Mouse (Mus musculus): Measurements from ENCODE around the gene Alpk3. TPM values are rescaled to one million over a fixed set of nuclear protein-coding genes. Genes with fewer than 3 reads are reported as not detected.

Alpk3 gene
- polyA plus RNA-seq, 1 experiment from 2014 or later = 0.11 TPM

DNA sequence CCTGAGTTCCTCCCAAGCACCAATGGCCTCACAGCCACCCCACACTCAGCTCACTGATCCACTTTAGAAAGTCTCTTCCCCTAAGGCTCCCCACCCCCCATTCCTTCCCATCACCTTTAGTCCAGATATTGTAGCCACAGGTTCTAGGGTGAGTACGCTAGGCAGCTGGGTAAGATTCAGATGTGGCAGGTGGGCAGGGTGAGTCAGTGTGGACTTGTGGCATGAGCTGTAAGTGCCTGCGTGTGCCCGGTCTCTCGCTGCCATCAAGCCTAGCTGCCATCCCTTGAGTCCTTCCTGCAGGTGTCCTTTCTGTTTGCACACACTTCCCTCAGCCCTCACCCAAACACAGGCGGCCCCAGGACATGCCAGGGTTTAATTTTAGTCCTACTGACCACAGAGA lies 42.9 kb downstream of the Alpk3 start:
- H3K4me1 ChIP-seq (replicated peaks; ENCODE audit: control insufficient read depth, insufficient read depth) = no peaks in the 10 kb centered on the region
- no peak overlapping the region for H3K27ac ChIP-seq (replicated peaks)
- no peak overlapping the region for H3K4me2 ChIP-seq (replicated peaks; ENCODE audit: low read depth)
- no peaks in the 10 kb centered on the region for H3K27me3 ChIP-seq (ENCODE audit: control insufficient read depth, insufficient read depth, low read length)
- H3K9me3 ChIP-seq (ENCODE audit: control insufficient read depth, low read length) = no peaks in the 10 kb centered on the region
- 73% methylated on average over 5 of the region's 5 CpGs for WGBS
- DNase-seq (ENCODE audit: low spot score) (no peak), ATAC-seq (ENCODE audit: low FRiP score, low TSS enrichment) (no peak)
- H3K4me3 ChIP-seq (ENCODE audit: low read depth, low read length) = no peak overlapping the region
- no peak for TF ChIP-seq EP300 (optimal IDR thresholded peaks at IDR 0.05)
- TF ChIP-seq CTCF (IDR thresholded peaks at IDR 0.05; ENCODE audit: low read depth) = no peak
- no peaks in the 10 kb centered on the region for H3K36me3 ChIP-seq (ENCODE audit: control insufficient read depth, insufficient read depth, low read length)
- H3K9ac ChIP-seq (ENCODE audit: low read length) = no peak overlapping the region

DNA sequence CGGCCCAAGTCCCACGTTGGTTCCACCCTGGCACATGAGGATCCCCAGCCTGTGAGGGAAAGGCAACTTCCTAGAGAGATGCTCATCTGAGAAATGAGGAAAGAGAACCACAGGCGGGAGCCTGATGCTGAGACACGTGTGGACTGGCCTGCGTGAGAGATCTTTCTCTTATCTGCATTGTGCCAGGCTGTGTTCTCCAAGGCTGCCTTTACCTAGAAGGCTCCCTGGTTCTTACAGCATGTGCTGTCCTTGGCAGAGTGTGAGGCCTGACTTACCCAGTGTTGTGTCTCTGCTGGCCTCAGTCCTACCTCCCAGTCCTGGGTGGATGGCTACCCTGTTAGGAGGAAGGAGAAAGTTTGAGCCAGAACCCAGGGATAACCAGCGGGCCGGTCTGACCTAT lies 45.5 kb downstream of the Alpk3 start:
- 88% methylated on average over 7 of the region's 7 CpGs for WGBS
- Histone ChIP-seq H3K4me3 (ENCODE audit: low read depth, low read length) (no peak overlapping the region), H3K9me3 (ENCODE audit: control insufficient read depth, low read length) (no peaks in the 10 kb centered on the region), H3K27ac (replicated peaks) (no peak overlapping the region), H3K36me3 (ENCODE audit: control insufficient read depth, insufficient read depth, low read length) (no peaks in the 10 kb centered on the region), H3K9ac (ENCODE audit: low read length) (no peak overlapping the region), H3K4me1 (replicated peaks; ENCODE audit: control insufficient read depth, insufficient read depth) (no peaks in the 10 kb centered on the region), H3K4me2 (replicated peaks; ENCODE audit: low read depth) (no peak overlapping the region), H3K27me3 (ENCODE audit: control insufficient read depth, insufficient read depth, low read length) (no peaks in the 10 kb centered on the region)
- DNase-seq (ENCODE audit: low spot score) (no peak), ATAC-seq (ENCODE audit: low FRiP score, low TSS enrichment) (no peak)
- TF ChIP-seq CTCF (IDR thresholded peaks at IDR 0.05; ENCODE audit: low read depth) (no peak), EP300 (optimal IDR thresholded peaks at IDR 0.05) (no peak)

DNA sequence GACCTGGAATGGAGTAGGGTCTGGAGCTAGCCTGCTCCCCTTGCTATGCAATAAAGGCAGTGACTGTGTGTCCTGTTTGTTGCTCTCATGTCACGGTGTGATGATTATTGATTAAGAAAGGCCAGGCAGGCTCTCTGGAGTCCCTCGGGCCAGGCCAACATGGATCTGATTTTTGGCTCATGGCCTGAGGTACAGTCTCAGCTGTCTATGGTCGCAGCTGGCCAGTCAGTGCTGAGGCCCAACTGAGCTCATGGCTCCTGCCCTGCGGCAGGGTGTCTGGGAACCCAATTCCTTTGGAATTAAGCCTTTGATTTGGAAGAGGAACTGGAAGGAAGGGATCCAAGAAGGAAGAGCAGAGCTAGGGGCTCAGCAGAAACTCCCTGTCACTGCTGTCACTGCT lies 48.1 kb downstream of the Alpk3 start:
- no peaks in the 10 kb centered on the region for H3K9me3 ChIP-seq (ENCODE audit: control insufficient read depth, low read length)
- no peaks in the 10 kb centered on the region for H3K36me3 ChIP-seq (ENCODE audit: control insufficient read depth, insufficient read depth, low read length)
- H3K4me1 ChIP-seq (replicated peaks; ENCODE audit: control insufficient read depth, insufficient read depth) = no peaks in the 10 kb centered on the region
- H3K27ac ChIP-seq (replicated peaks) = no peak overlapping the region
- no peak overlapping the region for H3K9ac ChIP-seq (ENCODE audit: low read length)
- no peak overlapping the region for H3K4me3 ChIP-seq (ENCODE audit: low read depth, low read length)
- DNase-seq (ENCODE audit: low spot score) (no peak), ATAC-seq (ENCODE audit: low FRiP score, low TSS enrichment) (no peak)
- H3K4me2 ChIP-seq (replicated peaks; ENCODE audit: low read depth) = no peak overlapping the region
- H3K27me3 ChIP-seq (ENCODE audit: control insufficient read depth, insufficient read depth, low read length) = no peaks in the 10 kb centered on the region
- WGBS = 47% methylated on average over 4 of the region's 4 CpGs
- TF ChIP-seq CTCF (IDR thresholded peaks at IDR 0.05; ENCODE audit: low read depth) (no peak), EP300 (optimal IDR thresholded peaks at IDR 0.05) (no peak)

DNA sequence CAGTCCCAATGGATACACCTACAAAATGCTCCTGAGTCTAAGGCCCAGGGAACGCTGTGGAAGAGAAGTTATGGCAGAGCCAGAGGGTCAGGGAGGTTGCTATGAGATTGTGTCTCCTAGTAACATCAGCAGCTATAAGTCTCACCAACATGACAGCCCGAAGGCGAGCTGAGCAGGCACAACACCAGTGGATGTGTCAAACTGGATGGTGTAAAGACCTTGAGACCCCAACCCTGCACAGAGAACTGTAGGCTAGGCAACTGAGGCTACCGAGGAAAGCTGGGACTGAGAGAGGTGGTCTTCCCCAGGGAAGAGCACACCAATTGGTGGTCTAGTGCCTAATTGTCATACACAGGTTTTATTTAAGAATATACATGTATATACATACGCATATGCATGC lies 50.8 kb downstream of the Alpk3 start:
- ATAC-seq (ENCODE audit: low FRiP score, low TSS enrichment) = no peak
- Histone ChIP-seq H3K27me3 (ENCODE audit: control insufficient read depth, insufficient read depth, low read length) (no peaks in the 10 kb centered on the region), H3K27ac (replicated peaks) (no peak overlapping the region), H3K9ac (ENCODE audit: low read length) (no peak overlapping the region), H3K4me1 (replicated peaks; ENCODE audit: control insufficient read depth, insufficient read depth) (no peaks in the 10 kb centered on the region), H3K36me3 (ENCODE audit: control insufficient read depth, insufficient read depth, low read length) (no peaks in the 10 kb centered on the region), H3K4me2 (replicated peaks; ENCODE audit: low read depth) (no peak overlapping the region), H3K9me3 (ENCODE audit: control insufficient read depth, low read length) (no peaks in the 10 kb centered on the region), H3K4me3 (ENCODE audit: low read depth, low read length) (no peak overlapping the region)
- TF ChIP-seq EP300 (optimal IDR thresholded peaks at IDR 0.05) = no peak
- no peak for TF ChIP-seq CTCF (IDR thresholded peaks at IDR 0.05; ENCODE audit: low read depth)
- 80% methylated on average over 5 of the region's 5 CpGs for WGBS
- DNase-seq (ENCODE audit: low spot score) = no peak

DNA sequence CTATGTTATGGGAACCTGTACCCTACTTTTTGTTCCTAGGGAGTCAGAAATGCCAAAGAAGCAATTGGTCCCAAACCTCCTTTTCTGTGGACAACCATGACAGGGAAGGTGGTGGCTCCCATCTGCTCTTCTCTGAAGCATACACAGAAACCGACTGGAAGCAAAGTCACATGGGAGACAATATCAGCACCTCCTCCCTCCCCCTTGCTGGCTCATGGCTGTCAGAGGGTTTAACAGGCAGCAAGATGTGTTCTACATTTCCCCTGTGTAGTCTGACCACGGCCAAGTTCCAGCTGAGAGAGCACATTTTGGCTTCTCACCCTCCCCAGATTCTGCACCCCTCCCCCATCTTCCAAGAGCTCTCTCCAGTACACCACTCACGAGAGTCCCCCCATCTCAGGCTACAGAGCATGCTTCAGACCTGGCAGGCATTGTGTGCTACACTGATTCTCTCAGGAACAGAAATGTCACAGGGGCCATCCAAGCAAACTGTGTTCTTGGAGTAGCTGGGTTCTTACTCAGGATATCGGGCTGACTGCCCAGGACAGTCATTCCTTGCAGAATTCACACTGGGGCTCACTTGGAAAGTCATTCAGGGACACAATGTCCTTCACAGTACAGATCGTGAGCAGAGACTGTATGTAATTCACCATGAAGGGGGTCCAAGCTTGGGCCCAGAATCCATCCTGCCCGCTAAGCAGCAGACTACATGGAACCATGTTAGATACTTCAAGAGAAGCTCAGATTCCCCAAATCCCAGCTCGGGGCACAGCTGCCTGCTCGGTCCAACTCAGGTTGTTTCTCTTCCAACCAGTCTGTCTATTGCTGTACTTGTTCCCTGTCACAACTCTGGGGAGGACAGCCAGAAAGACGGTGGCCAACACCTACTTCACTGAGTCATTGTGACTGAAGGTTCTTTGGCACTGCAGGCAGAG lies 52.6 kb downstream of the Alpk3 start:
- Histone ChIP-seq H3K36me3 (ENCODE audit: control insufficient read depth, insufficient read depth, low read length) (no peaks in the 10 kb centered on the region), H3K27me3 (ENCODE audit: control insufficient read depth, insufficient read depth, low read length) (no peaks in the 10 kb centered on the region), H3K9me3 (ENCODE audit: control insufficient read depth, low read length) (no peaks in the 10 kb centered on the region), H3K9ac (ENCODE audit: low read length) (no peak overlapping the region), H3K4me2 (replicated peaks; ENCODE audit: low read depth) (no peak overlapping the region), H3K4me1 (replicated peaks; ENCODE audit: control insufficient read depth, insufficient read depth) (no peaks in the 10 kb centered on the region), H3K4me3 (ENCODE audit: low read depth, low read length) (no peak overlapping the region), H3K27ac (replicated peaks) (no peak overlapping the region; the same call in 1 of the 2 replicates)
- peak; percentile 24 for DNase-seq (ENCODE audit: low spot score)
- TF ChIP-seq CTCF (IDR thresholded peaks at IDR 0.05; ENCODE audit: low read depth) (no peak), EP300 (optimal IDR thresholded peaks at IDR 0.05) (no peak)
- ATAC-seq (ENCODE audit: low FRiP score, low TSS enrichment) = peak; percentile 77
- WGBS = 50% methylated on average over 9 of the region's 9 CpGs

DNA sequence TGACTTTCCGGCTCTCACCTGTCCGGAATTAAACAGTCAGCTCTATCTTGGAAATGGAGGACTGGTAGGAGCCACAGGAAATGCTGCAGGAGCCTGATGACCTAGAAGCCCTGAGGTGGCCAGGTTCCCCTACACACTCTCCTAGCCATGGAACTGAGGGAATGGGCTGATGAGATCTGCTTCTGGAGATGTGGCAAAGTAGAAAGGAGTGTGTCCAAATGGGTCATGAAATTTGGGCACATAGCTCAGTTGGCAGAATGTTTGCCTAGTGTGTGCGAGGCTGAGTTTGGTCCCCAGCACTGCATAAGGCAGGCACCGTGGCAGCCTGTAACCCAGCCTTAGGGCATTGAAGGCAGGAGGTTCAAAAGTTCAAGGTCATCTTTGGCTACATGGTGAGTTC lies 53.4 kb downstream of the Alpk3 start:
- Histone ChIP-seq H3K36me3 (ENCODE audit: control insufficient read depth, insufficient read depth, low read length) (no peaks in the 10 kb centered on the region), H3K27me3 (ENCODE audit: control insufficient read depth, insufficient read depth, low read length) (no peaks in the 10 kb centered on the region), H3K4me1 (replicated peaks; ENCODE audit: control insufficient read depth, insufficient read depth) (no peaks in the 10 kb centered on the region), H3K9me3 (ENCODE audit: control insufficient read depth, low read length) (no peaks in the 10 kb centered on the region), H3K4me3 (ENCODE audit: low read depth, low read length) (no peak overlapping the region), H3K4me2 (replicated peaks; ENCODE audit: low read depth) (no peak overlapping the region), H3K27ac (replicated peaks) (no peak overlapping the region), H3K9ac (ENCODE audit: low read length) (no peak overlapping the region)
- ATAC-seq (ENCODE audit: low FRiP score, low TSS enrichment) = no peak
- no peak for DNase-seq (ENCODE audit: low spot score)
- WGBS = 89% methylated on average over 4 of the region's 4 CpGs
- TF ChIP-seq EP300 (optimal IDR thresholded peaks at IDR 0.05) (no peak), CTCF (IDR thresholded peaks at IDR 0.05; ENCODE audit: low read depth) (no peak)
